Mouse (Mus musculus): Measurements from ENCODE around the gene Tnfrsf23. TPM values are rescaled to one million over a fixed set of nuclear protein-coding genes. Genes with fewer than 3 reads are reported as not detected.

The Tnfrsf23 gene
- total RNA-seq (2023) = 1 to 10 TPM; 3.6 TPM

DNA sequence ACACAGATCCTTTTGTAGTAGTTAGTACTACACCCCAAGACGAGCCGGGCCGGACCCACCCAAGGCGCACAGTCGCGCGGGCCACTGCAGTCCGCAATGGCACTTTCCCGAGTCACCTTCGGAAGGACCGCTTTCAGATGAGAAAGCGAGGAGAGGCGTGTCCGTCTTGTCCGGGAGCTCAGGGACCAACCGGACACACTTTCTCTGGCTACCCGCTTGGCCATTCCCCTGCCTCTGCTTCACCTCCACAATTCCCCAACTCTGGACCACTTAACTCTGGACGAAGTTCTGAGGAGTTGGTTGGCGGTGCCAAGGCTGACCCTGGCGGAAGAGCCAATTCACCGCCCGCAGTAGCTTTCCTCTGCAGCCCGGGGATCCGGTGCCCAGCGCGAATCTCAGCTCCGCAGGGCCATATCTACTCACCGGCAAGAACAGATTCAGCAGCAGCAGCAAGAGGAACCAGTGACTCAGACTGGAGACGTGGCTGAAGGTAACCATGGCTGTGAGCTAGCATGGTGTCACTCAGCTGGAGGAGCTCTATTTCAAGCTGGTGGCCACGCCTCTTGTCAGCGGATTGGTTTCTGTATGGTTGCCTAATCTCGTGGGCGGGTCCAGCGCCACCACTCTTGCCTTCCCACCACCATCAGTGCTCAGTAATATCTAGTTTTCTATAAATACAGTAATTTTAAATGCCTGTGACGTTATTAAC lies at the start of gene Tnfrsf23:
Gene Tnfrsf23 (minus strand): TSS at position 514 of the 709 bp plus-strand sequence.

DNA sequence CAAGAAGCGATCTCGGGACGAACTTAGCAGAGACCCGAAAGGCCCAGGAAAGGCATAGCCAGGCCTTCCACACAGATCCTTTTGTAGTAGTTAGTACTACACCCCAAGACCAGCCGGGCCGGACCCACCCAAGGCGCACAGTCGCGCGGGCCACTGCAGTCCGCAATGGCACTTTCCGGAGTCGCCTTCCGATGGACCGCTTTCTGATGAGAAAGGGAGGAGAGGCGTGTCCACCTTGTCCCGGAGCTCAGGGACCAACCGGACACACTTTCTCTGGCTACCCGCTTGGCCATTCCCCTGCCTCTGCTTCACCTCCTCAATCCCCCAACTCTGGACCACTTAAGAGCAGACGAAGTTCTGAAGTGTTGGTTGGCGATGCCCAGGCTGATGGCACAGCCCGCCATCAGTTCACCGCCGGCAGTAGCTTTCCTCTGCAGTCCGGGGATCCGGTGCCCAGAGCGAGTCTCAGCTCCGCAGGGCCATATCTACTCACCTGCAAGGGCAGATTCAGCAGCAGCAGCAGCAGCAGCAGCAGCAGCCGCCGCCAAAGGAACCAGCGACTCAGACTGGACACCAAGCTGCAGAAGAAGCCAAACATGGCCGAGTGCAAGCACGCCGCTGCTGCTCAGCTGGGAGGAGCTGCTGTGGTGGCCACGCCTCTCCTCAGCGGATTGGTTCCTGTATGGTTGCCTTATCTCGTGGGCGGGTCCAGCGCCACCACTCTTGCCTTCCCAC lies 36.5 kb downstream of the Tnfrsf23 start, which contains the start of gene Tnfrsf22:
Gene Tnfrsf22 (minus strand): TSS at position 628 of the 735 bp plus-strand sequence.

DNA sequence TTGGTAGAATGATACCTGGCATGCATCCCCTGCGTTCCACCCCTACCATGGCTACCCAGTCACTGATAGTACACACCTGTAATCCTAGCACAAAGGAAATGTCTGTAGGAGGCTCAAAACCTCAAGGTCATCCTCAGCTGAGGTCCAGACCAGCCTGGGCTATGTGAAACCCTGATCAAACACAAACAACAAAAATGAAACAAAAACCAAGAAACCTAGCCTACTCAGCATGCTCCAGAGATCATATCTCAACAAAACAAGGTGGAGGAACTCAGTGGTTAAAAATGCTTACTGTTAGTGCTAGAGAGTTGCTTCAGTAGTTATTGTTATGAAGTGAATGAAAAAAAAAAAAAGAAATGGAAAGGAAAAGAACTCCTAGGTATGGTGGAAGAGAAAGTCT lies 57.1 kb downstream of the Tnfrsf23 start, which contains the start of gene Tnfrsf26:
Gene Tnfrsf26 (minus strand): TSS at position 183 of the 400 bp plus-strand sequence.

Other genes starting within 250 kb of the Tnfrsf23 start
- 1 to 10 TPM in 1 of 2 experiments, under 1 TPM in 1; 0.68 to 2.9 TPM for gene Cdkn1c, start 224.8 kb downstream of the Tnfrsf23 start, total RNA-seq (2023)
- gene Slc22a18, start 212.1 kb downstream of the Tnfrsf23 start, total RNA-seq (2023) = 1 to 10 TPM; 1.0 to 2.0 TPM
- gene Phlda2, start 182.7 kb downstream of the Tnfrsf23 start, total RNA-seq (2023) = not detected
- 10 to 100 TPM; 94.3 to 97.5 TPM for gene Nap1l4, start 136.8 kb downstream of the Tnfrsf23 start, total RNA-seq (2023)
- 10 to 100 TPM; 26.2 to 29.8 TPM for gene Cars, start 85.8 kb downstream of the Tnfrsf23 start, total RNA-seq (2023)
- 1 to 10 TPM; 2.4 TPM for gene Tnfrsf26, start 57.1 kb downstream of the Tnfrsf23 start, total RNA-seq (2023)
- gene Tnfrsf22, start 36.2 kb downstream of the Tnfrsf23 start, total RNA-seq (2023) = 1 to 10 TPM; 2.5 to 3.2 TPM
- gene Osbpl5, start 71.1 kb upstream of the Tnfrsf23 start, total RNA-seq (2023) = 1 to 10 TPM; 1.4 to 1.7 TPM
- gene Mrgprg, start 81.1 kb upstream of the Tnfrsf23 start, total RNA-seq (2023) = not detected
- under 1 TPM in 1 of 2 experiments, not detected in 1; 0.13 TPM for gene Mrgpre, start 98.6 kb upstream of the Tnfrsf23 start, total RNA-seq (2023)
- 10 to 100 TPM in 1 of 2 experiments, 1 to 10 TPM in 1; 9.8 to 12.4 TPM for gene Nadsyn1, start 137.0 kb upstream of the Tnfrsf23 start, total RNA-seq (2023)
- gene Dhcr7, start 137.3 kb upstream of the Tnfrsf23 start, total RNA-seq (2023) = 10 to 100 TPM; 17.3 to 17.5 TPM
- gene Gm498, start 181.0 kb upstream of the Tnfrsf23 start, total RNA-seq (2023) = not detected